Mouse (Mus musculus) bone marrow, adult 2 months (tissue): ENCODE results near the gene Med21. TPM values are rescaled to one million over a fixed set of nuclear protein-coding genes. Genes with fewer than 3 reads are reported as not detected.

Source experiments
- H3K27ac ChIP-seq: fragments of 200-500 bp; 2 replicates; pipeline ENCODE4 v1.5.1; 2012; ENCODE audit warnings: low read depth, mild to moderate bottlenecking, control low read depth, inconsistent platforms, low read length; ENCODE audit not compliant: control insufficient read depth, poor library complexity, insufficient read depth
- H3K4me1 ChIP-seq: fragments of 200-500 bp; 2 replicates; pipeline ENCODE4 v1.6.1; 2011; ENCODE audit warnings: low read length; ENCODE audit not compliant: control insufficient read depth, insufficient read depth
- H3K4me3 ChIP-seq: fragments of 200-500 bp; replicated peaks from 2 replicates; pipeline ENCODE3; 2011; ENCODE audit warnings: mild to moderate bottlenecking, low read depth, low read length, control low read depth; ENCODE audit not compliant: control insufficient read depth
- CTCF ChIP-seq: fragments of 200-500 bp; IDR thresholded peaks from 2 replicates; pipeline ENCODE4 v1.5.1; 2011; ENCODE audit warnings: low read length, control low read depth; ENCODE audit not compliant: control insufficient read depth, insufficient read depth
- POLR2A ChIP-seq: fragments of 200-500 bp; IDR thresholded peaks from 2 replicates; pipeline ENCODE4 v1.6.1; 2011; ENCODE audit warnings: low read depth, mild to moderate bottlenecking, control low read depth, low read length, borderline replicate concordance; ENCODE audit not compliant: control insufficient read depth
- WGBS: fragments of 180-500 bp; shearing (Covaris S2); methylation state at CpG from one replicate; pipeline ENCODE4 v1.1.7; 2018; 5-methylcytosine and 5-hydroxymethylcytosine counted together
- polyA plus RNA-seq: library from polyadenylated mRNA; stranded (reverse); fragments of >200 nt; gene quantifications from 2 replicates; pipeline ENCODE4 v1.2.4, GENCODE M21; 2011; ENCODE audit warnings: low replicate concordance; ENCODE audit not compliant: missing spikeins, insufficient read depth, insufficient read length

Gene Med21
- polyA plus RNA-seq, 1 experiment, result 31.3 TPM

GRCm38 (mm10) chr6:146666811-146667210 is 24.5 kb downstream of the Med21 start:
- TF ChIP-seq CTCF (no peak), POLR2A (no peak)
- Histone ChIP-seq H3K27ac (no peak overlapping the region), H3K4me1 (no peaks in the 10 kb centered on the region), H3K4me3 (no peak overlapping the region)
- 70% methylated on average over 6 of the region's 6 CpGs for WGBS

GRCm38 (mm10) chr6:146668606-146669005 is 26.3 kb downstream of the Med21 start:
- TF ChIP-seq CTCF, result no peak
- TF ChIP-seq POLR2A, result no peak
- no peaks in the 10 kb centered on the region for H3K4me1 ChIP-seq
- H3K4me3 ChIP-seq, result no peak overlapping the region
- H3K27ac ChIP-seq, result no peak overlapping the region

- TF ChIP-seq POLR2A (no peak), CTCF (no peak)
- 47% methylated on average over 15 of the region's 15 CpGs for WGBS
- Histone ChIP-seq H3K4me3 (no peak overlapping the region), H3K4me1 (no peaks in the 10 kb centered on the region), H3K27ac (no peak overlapping the region)
Measured at GRCm38 (mm10) chr6:146670956-146671855, 28.9 kb downstream of the Med21 start.

GRCm38 (mm10) chr6:146672106-146672505 is 29.8 kb downstream of the Med21 start:
- no peak for TF ChIP-seq CTCF
- TF ChIP-seq POLR2A, result no peak
- H3K4me1 ChIP-seq, result peaks cover 1% of the 10 kb centered on the region; the same call in 1 of the 2 replicates
- 80% methylated on average over 5 of the region's 5 CpGs for WGBS
- no peak overlapping the region for H3K4me3 ChIP-seq
- no peak overlapping the region for H3K27ac ChIP-seq

GRCm38 (mm10) chr6:146673696-146674095 is 31.3 kb downstream of the Med21 start:
- TF ChIP-seq CTCF (no peak), POLR2A (no peak)

GRCm38 (mm10) chr6:146674420-146674819 is 32.1 kb downstream of the Med21 start:
- WGBS, result 64% methylated on average over 8 of the region's 8 CpGs
- Histone ChIP-seq H3K4me1 (peaks cover 1% of the 10 kb centered on the region; the same call in 1 of the 2 replicates), H3K27ac (no peak overlapping the region), H3K4me3 (no peak overlapping the region)
- TF ChIP-seq POLR2A (no peak), CTCF (no peak)

More at GRCm38 (mm10) chr6:146673696-146674095, 31.3 kb downstream of the Med21 start:
- no peak overlapping the region for H3K4me3 ChIP-seq
- peaks cover 1% of the 10 kb centered on the region; the same call in 1 of the 2 replicates for H3K4me1 ChIP-seq
- WGBS, result 76% methylated on average over 4 of the region's 4 CpGs
- no peak overlapping the region for H3K27ac ChIP-seq

GRCm38 (mm10) chr6:146674881-146675536 is 32.7 kb downstream of the Med21 start:
- TF ChIP-seq CTCF, result no peak
- TF ChIP-seq POLR2A, result no peak
- peaks cover 1% of the 10 kb centered on the region; the same call in 1 of the 2 replicates for H3K4me1 ChIP-seq
- H3K27ac ChIP-seq, result no peak overlapping the region
- H3K4me3 ChIP-seq, result no peak overlapping the region
- 24% methylated on average over 4 of the region's 4 CpGs for WGBS

GRCm38 (mm10) chr6:146676904-146677303 is 34.6 kb downstream of the Med21 start:
- WGBS, result 81% methylated on average over 10 of the region's 10 CpGs
- Histone ChIP-seq H3K4me1 (peaks cover 1% of the 10 kb centered on the region; the same call in 1 of the 2 replicates), H3K27ac (no peak overlapping the region), H3K4me3 (no peak overlapping the region)
- TF ChIP-seq POLR2A (no peak), CTCF (no peak)
